Mouse (Mus musculus) brain, embryonic 14.5 days (tissue): ENCODE data around the gene Cyth3.

Experiments used
- CTCF ChIP-seq: fragments of 200-500 bp; IDR thresholded peaks from 2 replicates; pipeline ENCODE4 v1.5.1; 2012; ENCODE audit warnings: inconsistent platforms, mild to moderate bottlenecking, moderate library complexity, borderline replicate concordance; ENCODE audit not compliant: insufficient read depth, insufficient read length; ENCODE audit errors: extremely low read depth
- POLR2A ChIP-seq: fragments of 200-500 bp; IDR thresholded peaks from 2 replicates; pipeline ENCODE4 v1.6.1; 2012; ENCODE audit warnings: mild to moderate bottlenecking, inconsistent platforms, borderline replicate concordance; ENCODE audit not compliant: poor library complexity, insufficient read depth, insufficient read length, severe bottlenecking; ENCODE audit errors: extremely low read depth

GRCm38 (mm10) chr5:143593563-143594146 is 28.6 kb upstream of the Cyth3 start:
- TF ChIP-seq CTCF = no peak
- no peak for TF ChIP-seq POLR2A
